Mouse (Mus musculus) skeletal muscle tissue, postnatal 0 days (tissue): ENCODE results near the gene Scfd2. TPM values are rescaled to one million over a fixed set of nuclear protein-coding genes. Genes with fewer than 3 reads are reported as not detected.

Experiments
- polyA plus RNA-seq: library from polyadenylated mRNA; unstranded; fragments of >200 nt; fragmentation: Nextera tagmentation; extraction: Ambion mirVana; gene quantifications from 2 replicates; pipeline ENCODE4 v1.2.1, GENCODE M21; 2015

Scfd2 gene
- polyA plus RNA-seq: 33.6 and 35.2 TPM in 2 replicates

GRCm38 (mm10) chr5:74531630-74532280 is at the start of gene Scfd2:
Gene Scfd2, minus strand, starts transcription at chr5:74531759.

GRCm38 (mm10) chr5:74535240-74536021 is 3.9 kb upstream of the Scfd2 start, which contains the start of gene Fip1l1:
Gene Fip1l1, plus strand, starts transcription at chr5:74535449.

GRCm38 (mm10) chr5:74194841-74195613 is 336.5 kb downstream of the Scfd2 start, which contains the start of gene Rasl11b:
Gene Rasl11b, plus strand, starts transcription at chr5:74195286.

Other genes with a start within 250 kb of the Scfd2 start
- gene Fip1l1, start 3.7 kb upstream of the Scfd2 start, polyA plus RNA-seq: 36.9 and 41.4 TPM in 2 replicates
- gene Lnx1, start 171.2 kb upstream of the Scfd2 start, polyA plus RNA-seq: 0.27 and 0.54 TPM in 2 replicates